Mouse (Mus musculus) lung, embryonic 16.5 days (tissue): ENCODE results near the gene Pigk. TPM values are rescaled to one million over a fixed set of nuclear protein-coding genes. Genes with fewer than 3 reads are reported as not detected.

Source experiments
- ATAC-seq: fragments of 200-750 bp; cut with Nextera tagmentation; 2 replicates; pipeline ENCODE4 v1.8.0; 2017; ENCODE audit warnings: low read depth, mild to moderate bottlenecking, moderate library complexity
- H3K27ac ChIP-seq: fragments of 300-500 bp; sonication (generic); 2 replicates; pipeline ENCODE4 v1.5.1; 2014; ENCODE audit warnings: mild to moderate bottlenecking, control low read depth, low read length
- H3K27me3 ChIP-seq: fragments of 300-500 bp; sonication (generic); 2 replicates; pipeline ENCODE4 v1.6.1; 2014; ENCODE audit warnings: low read depth, low read length, mixed read lengths; ENCODE audit not compliant: control insufficient read depth, insufficient read depth
- H3K36me3 ChIP-seq: fragments of 300-500 bp; sonication (generic); 2 replicates; pipeline ENCODE4 v1.6.1; 2014; ENCODE audit warnings: low read length; ENCODE audit not compliant: control insufficient read depth, insufficient read depth
- H3K4me1 ChIP-seq: fragments of 300-500 bp; sonication (generic); replicated peaks from 2 replicates; pipeline ENCODE4 v1.6.1; 2014; ENCODE audit warnings: low read length, mixed read lengths; ENCODE audit not compliant: control insufficient read depth, insufficient read depth
- H3K4me2 ChIP-seq: fragments of 300-500 bp; sonication (generic); 2 replicates; pipeline ENCODE4 v1.6.1; 2014; ENCODE audit warnings: low read depth, low read length, control low read depth
- H3K4me3 ChIP-seq: fragments of 300-500 bp; sonication (generic); 2 replicates; pipeline ENCODE4 v1.5.1; 2014; ENCODE audit warnings: mild to moderate bottlenecking, low read length, control low read depth
- H3K9ac ChIP-seq: fragments of 300-500 bp; sonication (generic); 2 replicates; pipeline ENCODE4 v1.6.1; 2014; ENCODE audit warnings: low read length, control low read depth
- H3K9me3 ChIP-seq: fragments of 300-500 bp; sonication (generic); 2 replicates; pipeline ENCODE4 v1.6.1; 2016; ENCODE audit warnings: low read length; ENCODE audit not compliant: control insufficient read depth
- WGBS: fragments of 180-500 bp; shearing (Covaris S2); extraction: QIAGEN DNeasy Blood & Tissue Kit; methylation state at CpG from one replicate; pipeline ENCODE4 v1.1.7; 2014; 5-methylcytosine and 5-hydroxymethylcytosine counted together
- polyA plus RNA-seq: library from polyadenylated mRNA; unstranded; fragments of >200 nt; fragmentation: Nextera tagmentation; extraction: Ambion mirVana; gene quantifications from 2 replicates; pipeline ENCODE4 v1.2.1, GENCODE M21; 2015

Gene Pigk
- polyA plus RNA-seq, 1 experiment from 2014 or later: 50.3 TPM

DNA sequence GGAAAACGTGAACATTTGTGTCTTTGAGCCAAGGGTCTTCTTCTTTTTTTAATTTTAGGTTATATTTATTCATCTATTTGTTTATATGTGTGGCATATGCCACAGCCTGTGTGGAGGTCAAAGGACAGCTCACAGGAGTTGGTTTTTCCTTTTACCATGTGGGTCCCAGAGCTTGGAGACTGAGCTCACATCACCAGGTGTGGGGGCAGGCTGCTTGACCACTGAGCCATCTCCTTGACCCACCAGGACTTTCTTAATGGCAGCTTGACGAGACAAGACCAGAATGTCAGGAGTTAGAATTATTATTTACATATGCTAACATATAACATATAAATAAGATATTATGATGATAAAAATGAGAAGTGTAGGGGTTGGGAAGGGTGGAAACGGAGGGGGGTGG, 182.2 kb downstream of the Pigk start:
- ATAC-seq: no peak
- Histone ChIP-seq H3K27me3 (no peaks in the 10 kb centered on the region), H3K4me1 (peaks cover 3% of the 10 kb centered on the region; the same call in 1 of the 2 replicates), H3K9me3 (no peaks in the 10 kb centered on the region), H3K4me3 (no peak overlapping the region), H3K4me2 (no peak overlapping the region), H3K27ac (no peak overlapping the region), H3K9ac (no peak overlapping the region), H3K36me3 (no peaks in the 10 kb centered on the region)
- 62% methylated on average over 3 of the region's 3 CpGs for WGBS

GRCm38 (mm10) chr3:152897196-152897595, 183.3 kb downstream of the Pigk start:
- no peaks in the 10 kb centered on the region for H3K36me3 ChIP-seq
- no peak overlapping the region for H3K4me2 ChIP-seq
- H3K27me3 ChIP-seq: no peaks in the 10 kb centered on the region
- WGBS: 82% methylated on average over 5 of the region's 5 CpGs
- ATAC-seq: no peak
- H3K9me3 ChIP-seq: no peaks in the 10 kb centered on the region
- no peak overlapping the region for H3K4me3 ChIP-seq
- H3K27ac ChIP-seq: no peak overlapping the region
- H3K4me1 ChIP-seq: peaks cover 3% of the 10 kb centered on the region; the same call in 1 of the 2 replicates
- no peak overlapping the region for H3K9ac ChIP-seq

- ATAC-seq: no peak
- WGBS: 88% methylated on average over 9 of the region's 9 CpGs
Observed at GRCm38 (mm10) chr3:152898906-152899305, 185.0 kb downstream of the Pigk start.

GRCm38 (mm10) chr3:152905026-152905425, 191.1 kb downstream of the Pigk start:
- Histone ChIP-seq H3K9ac (no peak overlapping the region), H3K27ac (no peak overlapping the region), H3K4me2 (no peak overlapping the region), H3K36me3 (no peaks in the 10 kb centered on the region), H3K4me1 (no peaks in the 10 kb centered on the region), H3K4me3 (no peak overlapping the region), H3K27me3 (no peaks in the 10 kb centered on the region), H3K9me3 (no peaks in the 10 kb centered on the region)
- whole genome bisulfite sequencing: 90% methylated on average over 10 of the region's 10 CpGs
- ATAC-seq: no peak

More at GRCm38 (mm10) chr3:152898906-152899305, 185.0 kb downstream of the Pigk start:
- Histone ChIP-seq H3K9me3 (no peaks in the 10 kb centered on the region), H3K4me2 (no peak overlapping the region), H3K27me3 (no peaks in the 10 kb centered on the region), H3K9ac (no peak overlapping the region), H3K36me3 (no peaks in the 10 kb centered on the region), H3K27ac (no peak overlapping the region), H3K4me1 (peaks cover 3% of the 10 kb centered on the region; the same call in 1 of the 2 replicates), H3K4me3 (no peak overlapping the region)

DNA sequence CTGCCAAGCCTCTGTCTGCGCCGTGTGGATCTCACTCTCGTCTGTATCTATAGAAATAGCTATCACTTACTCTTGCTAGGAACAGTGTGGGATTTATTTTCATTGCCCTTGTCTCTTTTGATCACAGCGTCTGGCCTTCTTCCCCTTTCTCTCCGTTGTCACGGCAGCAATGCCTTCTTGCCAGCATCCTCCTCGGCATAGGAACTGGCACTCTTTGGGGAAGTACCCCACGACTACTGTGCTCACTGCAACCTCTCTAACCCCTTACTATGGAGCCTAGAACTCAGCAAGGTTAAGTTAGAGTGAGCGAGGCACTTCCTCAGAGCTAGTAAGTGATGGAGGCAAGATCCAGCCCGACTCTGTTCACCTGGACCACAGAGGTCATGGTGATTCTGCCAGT, 191.9 kb downstream of the Pigk start:
- Histone ChIP-seq H3K4me2 (no peak overlapping the region), H3K4me3 (no peak overlapping the region), H3K36me3 (no peaks in the 10 kb centered on the region), H3K4me1 (no peaks in the 10 kb centered on the region), H3K27me3 (no peaks in the 10 kb centered on the region), H3K9ac (no peak overlapping the region), H3K9me3 (no peaks in the 10 kb centered on the region), H3K27ac (no peak overlapping the region)
- 60% methylated on average over 10 of the region's 10 CpGs for WGBS
- no peak for ATAC-seq

DNA sequence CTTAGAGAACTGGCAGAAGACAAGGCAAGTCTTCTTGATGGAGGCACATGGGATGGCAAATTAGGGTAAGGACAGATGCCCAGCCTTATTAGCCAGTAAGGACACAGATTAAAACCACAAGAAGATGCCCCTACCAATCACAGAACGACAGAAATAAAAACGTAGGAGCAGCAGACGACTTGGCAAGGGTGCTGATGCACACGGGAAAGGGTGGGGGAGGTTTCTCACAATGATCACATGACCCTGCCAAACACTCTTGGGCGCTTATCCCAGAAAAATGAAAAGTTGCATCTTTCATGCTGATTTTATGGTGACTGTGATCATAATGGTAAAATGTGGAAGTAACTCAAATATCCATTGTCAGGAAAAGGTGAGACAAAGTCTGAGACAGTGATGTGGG, 193.2 kb downstream of the Pigk start:
- Histone ChIP-seq H3K9ac (no peak overlapping the region), H3K27ac (no peak overlapping the region), H3K36me3 (no peaks in the 10 kb centered on the region), H3K4me1 (no peaks in the 10 kb centered on the region), H3K4me3 (no peak overlapping the region), H3K27me3 (no peaks in the 10 kb centered on the region), H3K4me2 (no peak overlapping the region), H3K9me3 (no peaks in the 10 kb centered on the region)
- WGBS: 49% methylated on average over 5 of the region's 5 CpGs
- no peak for ATAC-seq

DNA sequence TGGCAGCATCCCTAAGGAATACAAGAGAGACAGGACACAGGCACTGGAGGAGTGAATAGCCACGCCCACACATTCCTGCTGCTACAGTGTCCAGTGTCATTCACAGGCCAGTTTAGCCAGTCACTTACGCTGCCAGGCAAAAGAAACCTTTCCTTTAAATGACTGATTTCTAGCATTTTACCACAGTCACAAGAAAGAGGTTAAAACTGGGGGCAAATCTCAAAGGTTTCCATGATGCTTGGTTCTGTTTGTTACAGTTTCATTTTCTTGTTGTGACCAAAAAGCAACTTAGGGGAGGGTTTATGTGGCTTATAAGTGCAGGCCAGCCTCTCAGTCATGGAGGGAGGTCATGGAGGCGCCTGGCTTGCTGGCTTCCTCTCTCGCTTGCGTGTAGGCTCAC, 193.8 kb downstream of the Pigk start:
- no peaks in the 10 kb centered on the region for H3K36me3 ChIP-seq
- ATAC-seq: no peak
- no peak overlapping the region for H3K9ac ChIP-seq
- H3K4me2 ChIP-seq: no peak overlapping the region
- 63% methylated on average over 5 of the region's 5 CpGs for WGBS
- H3K27me3 ChIP-seq: no peaks in the 10 kb centered on the region
- no peaks in the 10 kb centered on the region for H3K4me1 ChIP-seq
- no peak overlapping the region for H3K4me3 ChIP-seq
- H3K27ac ChIP-seq: no peak overlapping the region
- H3K9me3 ChIP-seq: no peaks in the 10 kb centered on the region

GRCm38 (mm10) chr3:152911578-152911977, 197.7 kb downstream of the Pigk start:
- H3K4me3 ChIP-seq: no peak overlapping the region
- H3K27ac ChIP-seq: no peak overlapping the region
- no peaks in the 10 kb centered on the region for H3K27me3 ChIP-seq
- H3K4me1 ChIP-seq: no peaks in the 10 kb centered on the region
- ATAC-seq: no peak
- H3K4me2 ChIP-seq: no peak overlapping the region
- WGBS: 76% methylated on average over 4 of the region's 4 CpGs
- no peaks in the 10 kb centered on the region for H3K36me3 ChIP-seq
- H3K9ac ChIP-seq: no peak overlapping the region
- no peaks in the 10 kb centered on the region for H3K9me3 ChIP-seq

GRCm38 (mm10) chr3:152912216-152913101, 198.6 kb downstream of the Pigk start:
- Histone ChIP-seq H3K36me3 (no peaks in the 10 kb centered on the region), H3K27me3 (no peaks in the 10 kb centered on the region), H3K9me3 (no peaks in the 10 kb centered on the region), H3K27ac (no peak overlapping the region), H3K4me1 (no peaks in the 10 kb centered on the region), H3K4me3 (no peak overlapping the region), H3K9ac (no peak overlapping the region), H3K4me2 (no peak overlapping the region)
- 82% methylated on average over 23 of the region's 23 CpGs for WGBS
- no peak for ATAC-seq
